Mouse (Mus musculus): Measurements from ENCODE around the gene Pth1r.

The Pth1r gene

DNA sequence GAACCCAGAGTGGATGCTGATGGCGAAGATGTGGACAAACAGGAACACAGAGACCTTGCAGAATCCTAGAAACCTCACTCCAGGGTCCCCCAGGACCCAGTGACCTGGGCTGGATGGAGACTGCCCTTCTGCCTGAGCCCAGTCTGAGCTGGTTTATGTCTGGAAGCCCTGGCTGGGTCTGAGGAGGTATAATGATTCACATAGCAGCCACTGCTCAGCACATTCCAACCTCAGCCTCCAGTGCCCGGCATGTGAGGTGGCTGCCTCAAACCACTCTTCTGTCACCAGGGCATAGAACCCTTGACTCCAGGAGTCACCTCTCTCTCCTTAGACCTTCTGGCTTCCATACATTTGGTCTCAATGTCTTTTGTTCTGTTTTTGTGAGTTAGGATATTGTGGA lies 1.5 kb upstream of the Pth1r start:
- no peak for DNase-seq (ENCODE audit: low read depth)

DNA sequence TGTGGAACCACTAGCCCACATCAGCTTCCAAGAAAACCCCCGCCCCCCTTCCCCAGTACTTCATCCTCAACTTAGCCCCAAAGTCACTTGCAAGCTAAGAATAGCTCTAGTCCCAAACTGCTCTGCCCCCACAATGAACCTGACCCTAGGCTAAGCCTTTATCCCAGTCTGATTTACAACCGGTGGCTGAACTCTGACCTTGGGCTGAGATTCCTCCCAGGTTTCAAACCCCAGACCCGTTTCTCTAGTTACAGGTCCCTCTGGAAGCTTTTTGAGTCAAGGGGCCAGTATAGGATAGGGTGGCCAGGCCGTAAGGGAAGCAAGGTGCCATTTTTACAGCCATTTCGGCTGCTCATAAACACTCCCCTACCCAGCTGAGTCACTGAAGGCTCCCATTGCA lies 707 bp downstream of the Pth1r start:
- no peak for DNase-seq (ENCODE audit: low read depth)

- no peak for DNase-seq (ENCODE audit: low read depth)
Measured at GRCm38 (mm10) chr9:110745752-110746151, 1.2 kb downstream of the Pth1r start.

DNA sequence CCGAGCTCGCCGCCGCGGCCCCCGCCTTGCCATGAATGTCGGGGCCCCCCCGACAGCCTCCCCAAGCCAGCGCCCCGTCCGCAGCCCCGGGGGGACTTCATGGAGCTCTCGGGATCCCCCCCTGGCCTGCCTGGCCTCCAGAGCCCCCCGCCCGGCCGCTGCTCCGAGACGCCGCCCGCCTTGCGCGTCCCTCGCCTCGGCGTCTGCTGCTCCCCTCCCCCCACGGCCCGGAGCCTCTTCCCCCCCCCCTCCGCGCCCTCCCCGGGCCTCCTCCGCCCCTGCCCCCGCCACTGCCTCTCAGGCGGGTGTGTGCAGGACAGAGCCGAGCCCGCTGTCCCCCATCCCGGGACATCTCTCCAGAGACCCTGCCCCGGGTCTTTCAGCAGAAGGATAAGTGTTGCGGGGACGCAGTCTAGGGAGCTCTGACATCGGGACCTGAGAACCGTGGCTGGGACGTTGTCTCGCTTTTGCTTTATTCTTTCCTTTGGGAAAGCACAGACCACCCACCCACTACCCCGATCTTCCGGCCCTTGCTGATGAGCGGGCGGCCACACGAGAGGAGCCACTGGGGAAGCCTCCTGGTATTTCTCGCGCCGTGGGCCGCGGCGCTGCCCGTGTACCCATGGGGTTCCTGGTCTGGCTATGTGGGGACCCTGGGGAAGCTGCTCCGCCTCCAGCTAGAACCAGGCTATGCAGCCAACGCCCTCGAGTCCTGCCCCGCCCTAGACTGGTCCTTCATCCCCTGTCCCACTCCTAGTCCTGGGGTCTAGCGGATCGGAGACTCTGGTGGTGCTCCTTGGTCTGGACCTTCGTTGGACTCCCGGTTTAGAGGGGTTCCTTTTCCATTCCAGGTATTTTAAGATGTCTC lies 3.3 kb downstream of the Pth1r start:
- no peak for DNase-seq (ENCODE audit: low read depth)

DNA sequence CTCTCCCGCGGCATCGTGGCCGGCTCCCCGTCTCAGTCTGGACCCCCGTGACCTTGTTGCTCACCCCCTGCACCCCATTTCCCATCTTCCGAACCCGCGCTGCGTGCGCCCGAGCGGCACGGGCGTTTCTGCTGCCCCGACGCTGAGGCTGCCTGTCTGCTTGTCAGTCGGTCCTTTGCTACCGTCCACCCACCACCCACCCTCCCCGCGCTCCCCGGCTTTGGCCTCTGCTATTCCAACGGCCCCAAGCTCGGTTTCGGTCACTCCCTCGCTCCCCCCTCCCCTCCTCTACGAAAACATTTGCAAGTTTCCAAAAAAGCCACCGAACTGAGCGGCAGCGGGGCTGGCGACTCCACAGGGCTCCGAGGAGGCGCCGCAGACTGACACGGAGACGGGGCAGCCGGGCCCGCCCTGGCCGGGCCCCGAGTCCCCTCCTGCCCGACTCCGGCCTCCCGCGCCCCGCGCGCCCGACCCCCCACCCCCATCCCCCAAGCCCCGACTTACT lies 3.9 kb downstream of the Pth1r start:
- DNase-seq (ENCODE audit: low read depth): no peak

GRCm38 (mm10) chr9:110742295-110742950 lies 4.5 kb downstream of the Pth1r start:
- DNase-seq (ENCODE audit: low read depth): no peak

DNA sequence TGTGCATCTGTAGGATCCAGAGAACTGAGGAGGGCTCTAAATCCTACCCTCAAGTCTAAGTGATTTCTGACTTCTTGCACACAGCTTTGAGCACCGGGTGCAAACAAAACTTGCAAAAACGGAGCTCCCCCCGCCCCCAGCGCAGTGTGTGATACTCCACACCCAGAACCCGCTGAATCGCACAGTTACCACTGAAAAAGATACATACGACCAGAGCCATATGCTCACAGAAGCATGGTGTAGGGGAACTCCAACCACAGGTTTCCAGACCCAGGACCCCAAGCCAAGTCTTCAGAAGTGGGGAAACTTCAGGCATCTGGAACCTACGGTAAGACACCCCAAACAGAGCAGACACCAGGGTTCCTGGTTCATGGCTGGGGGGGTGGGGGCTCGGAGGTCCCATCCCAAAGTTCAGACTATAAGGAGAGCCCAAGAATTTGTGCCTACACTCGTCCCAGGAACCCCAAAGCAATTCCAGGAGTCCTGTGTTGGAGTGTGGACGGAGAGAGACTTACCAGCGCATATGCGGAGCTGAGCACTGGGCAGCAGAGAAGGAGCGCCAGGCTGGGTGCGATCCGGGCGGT lies 5.1 kb downstream of the Pth1r start, which contains the start of gene Myl3:
Gene Myl3, plus strand, starts transcription at position 151 of the 584 bp plus-strand sequence.
- no peak for DNase-seq (ENCODE audit: low read depth)

- no peak for DNase-seq (ENCODE audit: low read depth)
Measured at GRCm38 (mm10) chr9:110739961-110740360, 7.0 kb downstream of the Pth1r start.

- no peak for DNase-seq (ENCODE audit: low read depth)
Measured at GRCm38 (mm10) chr9:110738054-110738453, 8.9 kb downstream of the Pth1r start.

DNA sequence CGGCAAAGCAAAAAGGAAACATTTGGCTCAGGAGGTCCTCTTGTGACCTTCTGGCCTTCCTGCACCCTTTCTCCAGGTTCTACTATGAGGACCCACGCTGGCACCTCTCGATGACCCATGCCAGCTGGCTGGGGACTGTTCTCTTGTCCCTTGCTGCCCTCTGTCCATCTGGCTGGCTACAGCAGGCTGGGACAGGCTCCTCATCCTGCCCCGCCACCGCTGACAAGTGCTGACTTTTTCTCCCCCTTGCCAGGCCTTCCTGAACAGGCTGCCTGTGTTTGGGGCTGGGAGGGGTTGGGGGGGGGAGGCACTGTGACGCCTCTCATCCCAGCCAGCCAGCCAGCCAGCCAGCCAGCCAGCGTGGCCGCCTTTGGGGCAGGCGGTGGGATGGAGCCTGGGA lies 10.6 kb downstream of the Pth1r start:
- DNase-seq (ENCODE audit: low read depth): no peak

GRCm38 (mm10) chr9:110734154-110734553 lies 12.8 kb downstream of the Pth1r start:
- DNase-seq (ENCODE audit: low read depth): peak; percentile 58

GRCm38 (mm10) chr9:110733102-110733501 lies 13.8 kb downstream of the Pth1r start:
- DNase-seq (ENCODE audit: low read depth): no peak

DNA sequence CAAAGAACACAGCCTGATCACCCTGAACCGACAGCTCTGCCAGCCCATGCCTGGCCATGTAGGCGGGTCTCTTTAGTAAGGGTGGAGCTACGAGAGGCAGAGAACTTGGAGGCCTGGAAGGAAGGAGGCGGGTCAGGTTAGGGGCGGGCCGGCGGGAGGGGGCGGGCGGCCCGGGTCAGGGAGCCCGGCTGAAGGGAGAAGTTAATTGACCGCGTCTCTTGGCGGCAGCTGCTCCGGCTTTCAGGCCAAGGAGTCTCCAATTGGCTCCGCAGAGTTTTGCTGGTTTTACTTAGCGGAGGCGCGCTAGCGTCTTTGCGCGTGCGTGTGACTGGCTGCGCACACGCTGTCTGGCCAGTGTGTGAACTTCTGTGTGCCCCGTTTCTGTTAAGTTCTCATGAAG lies 14.3 kb downstream of the Pth1r start:
- DNase-seq (ENCODE audit: low read depth): peak; percentile 69

GRCm38 (mm10) chr9:110731859-110732258 lies 15.1 kb downstream of the Pth1r start:
- DNase-seq (ENCODE audit: low read depth): peak; percentile 12

GRCm38 (mm10) chr9:110729841-110730240 lies 17.1 kb downstream of the Pth1r start:
- peak; percentile 78 for DNase-seq (ENCODE audit: low read depth)

DNA sequence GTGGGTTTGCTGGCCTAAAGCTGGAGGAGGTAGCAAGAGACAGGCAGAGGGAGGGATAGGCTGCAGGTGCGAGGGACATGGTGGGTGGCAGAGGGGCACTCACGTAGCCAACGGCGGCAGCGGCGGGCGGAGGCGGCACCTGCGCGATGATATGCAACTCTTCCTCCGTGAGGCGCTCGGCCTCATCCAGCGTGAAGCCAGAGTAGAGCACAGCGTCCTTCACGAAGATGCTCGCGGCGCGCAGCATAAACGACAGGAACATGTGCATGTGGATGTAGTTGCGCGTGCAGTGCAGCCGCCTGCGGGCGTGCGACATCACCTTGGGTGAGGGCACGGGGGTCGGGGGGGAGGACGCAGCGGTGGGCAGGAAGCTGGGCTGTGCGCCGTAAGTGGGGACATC lies 20.1 kb downstream of the Pth1r start:
- peak; percentile 30 for DNase-seq (ENCODE audit: low read depth)

GRCm38 (mm10) chr9:110725721-110726135 lies 21.2 kb downstream of the Pth1r start:
- no peak for DNase-seq (ENCODE audit: low read depth)

GRCm38 (mm10) chr9:110722060-110722459 lies 24.9 kb downstream of the Pth1r start:
- no peak for DNase-seq (ENCODE audit: low read depth)

DNA sequence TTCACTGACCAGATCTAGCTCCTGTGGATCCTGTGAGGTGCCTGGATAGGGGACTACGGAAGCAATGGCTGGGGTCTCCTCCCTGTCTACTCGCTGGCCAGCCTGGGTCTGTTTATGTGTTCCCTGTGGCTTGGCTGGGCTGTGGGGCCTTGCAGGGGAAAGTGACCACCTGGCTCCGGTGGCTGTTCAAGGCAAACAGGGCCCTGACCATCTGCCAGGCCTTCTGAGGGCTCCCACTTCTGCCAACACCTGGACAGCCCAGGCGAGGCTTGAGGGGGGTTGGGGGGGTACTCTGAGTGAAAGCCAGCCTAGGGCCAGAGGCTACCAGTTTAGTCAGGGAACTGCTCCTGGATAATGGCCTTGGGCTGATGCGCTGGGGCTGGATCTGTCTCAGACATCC lies 27.0 kb downstream of the Pth1r start:
- no peak for DNase-seq (ENCODE audit: low read depth)

GRCm38 (mm10) chr9:110718810-110719209 lies 28.1 kb downstream of the Pth1r start:
- no peak for DNase-seq (ENCODE audit: low read depth)

DNA sequence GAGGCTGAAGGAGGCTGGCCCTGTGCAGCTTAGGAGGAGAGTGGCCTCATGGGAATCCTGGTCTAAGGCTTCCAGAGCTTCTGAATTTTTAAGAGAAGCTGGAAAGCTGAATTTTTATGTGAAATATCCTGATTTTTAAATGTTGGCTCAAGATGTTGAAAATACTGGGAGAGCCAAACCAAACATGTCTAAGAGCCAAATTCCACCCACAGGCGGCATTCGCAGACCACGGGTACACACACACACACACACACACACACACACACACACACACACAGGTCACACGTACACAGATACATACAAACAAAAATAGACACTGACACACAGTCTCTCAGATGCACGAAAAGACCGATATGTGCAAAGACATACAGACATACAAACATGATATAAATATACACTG lies 28.9 kb downstream of the Pth1r start:
- no peak for DNase-seq (ENCODE audit: low read depth)

DNA sequence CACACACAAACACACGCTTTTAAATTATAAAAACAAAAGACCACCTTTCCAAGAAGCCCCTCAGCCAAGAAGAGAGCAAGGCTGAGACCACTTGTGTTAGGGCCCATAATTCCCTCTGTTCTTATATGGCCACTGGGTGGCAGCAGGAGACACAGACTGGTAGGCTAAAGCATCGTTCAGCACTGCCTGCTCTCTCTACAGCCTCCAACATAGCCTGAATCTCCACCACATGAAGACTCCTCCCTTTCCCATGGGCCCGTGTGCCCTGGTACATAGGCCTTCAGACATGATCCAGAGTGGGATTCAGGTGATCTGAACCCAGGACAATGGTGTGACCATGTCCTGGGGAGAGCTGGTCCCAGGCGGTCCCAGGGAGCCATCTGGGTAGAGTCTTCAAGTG lies 30.2 kb downstream of the Pth1r start:
- DNase-seq (ENCODE audit: low read depth): peak; percentile 69

GRCm38 (mm10) chr9:110715426-110715825 lies 31.5 kb downstream of the Pth1r start:
- DNase-seq (ENCODE audit: low read depth): no peak

All from naive thymus-derived CD4-positive, alpha-beta T cell, adult 2 months (primary cell).